Mouse (Mus musculus) mouse trophoblast stem cell (cell line): Measurements from ENCODE around the gene Fam71e1.

Experiments used
- in situ Hi-C, 2 experiments: fragments of 300-500 bp; cut with MseI, MboI; formaldehyde crosslinking; loops; 2 replicates in 1 of 2; 3 replicates in 1 of 2; pipeline ENCODE4 v1.15.1; 2025

The Fam71e1 gene

DNA sequence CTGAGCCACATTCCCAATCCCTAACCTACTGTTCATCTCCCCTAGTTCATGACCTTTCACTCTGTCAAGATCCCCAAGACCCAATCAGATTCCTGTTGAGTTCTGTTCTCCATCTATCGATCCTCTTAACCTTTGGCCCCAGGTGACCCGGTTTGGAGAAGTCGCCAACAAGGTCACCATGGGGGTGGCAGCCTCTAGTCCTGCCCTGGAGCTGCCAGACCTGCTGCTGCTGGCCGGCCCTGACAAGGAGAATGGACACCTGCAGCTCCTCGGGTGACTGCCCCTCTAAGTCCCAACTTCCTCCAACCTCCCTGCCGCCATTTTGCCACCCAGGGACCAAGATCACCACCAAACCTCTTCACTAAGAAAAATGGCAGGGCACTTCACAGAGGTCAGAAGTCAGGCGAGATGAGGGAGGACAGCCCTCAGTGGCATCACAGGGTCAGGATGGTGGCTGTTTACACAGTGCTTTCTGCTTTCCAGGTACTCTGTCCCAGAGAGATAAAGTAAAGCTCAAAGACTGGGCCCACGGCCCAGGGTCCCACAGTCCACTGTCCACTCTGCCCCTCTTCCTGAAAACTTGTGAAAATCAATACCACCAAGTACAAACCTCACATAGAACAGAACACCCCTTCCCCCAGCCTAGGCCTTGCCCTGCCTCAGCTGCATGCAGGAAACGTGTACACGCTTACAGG lies 1.1 kb downstream of the Fam71e1 start:
- in situ Hi-C loops: no loop called here

DNA sequence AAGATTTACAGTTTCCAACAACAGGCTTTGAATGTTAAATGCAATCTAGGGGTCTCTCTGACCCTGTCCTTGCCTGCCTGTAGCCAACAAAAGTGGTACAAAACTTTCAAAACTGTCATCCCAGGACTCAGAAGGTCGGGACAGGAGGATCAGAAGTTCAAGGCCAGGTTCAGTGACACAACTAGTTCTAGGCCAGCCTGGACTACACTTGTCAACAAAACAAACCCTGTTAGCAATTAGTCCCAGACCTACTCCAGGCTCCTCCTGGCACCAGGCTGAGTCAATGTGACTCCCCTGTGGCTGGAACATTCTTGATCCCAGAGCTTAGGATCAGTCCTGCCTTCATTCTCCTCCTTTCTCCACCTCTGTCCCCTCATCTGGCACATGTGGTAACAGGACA lies 2.5 kb downstream of the Fam71e1 start:
- in situ Hi-C loops: no loop called here

DNA sequence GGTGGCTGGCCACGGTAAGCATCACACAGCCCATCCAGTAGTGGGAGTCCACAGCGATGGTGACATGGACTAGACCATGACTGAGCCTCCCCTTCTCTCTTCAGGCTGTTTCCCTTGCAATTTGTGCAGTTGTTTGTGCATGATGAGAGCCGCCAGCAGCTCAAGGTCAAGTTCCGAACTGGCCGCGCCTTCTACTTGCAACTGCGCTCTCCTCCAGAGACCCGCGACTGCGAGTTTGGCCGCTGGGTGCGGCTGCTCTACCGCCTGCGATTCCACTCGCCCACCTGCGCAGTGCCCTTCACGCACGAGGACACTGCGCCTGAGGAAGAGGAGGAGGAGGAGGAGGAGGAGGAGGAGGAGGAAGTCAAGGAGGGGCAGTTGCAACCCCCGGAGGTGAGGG lies 3.7 kb downstream of the Fam71e1 start:
- in situ Hi-C loops: no loop called here

DNA sequence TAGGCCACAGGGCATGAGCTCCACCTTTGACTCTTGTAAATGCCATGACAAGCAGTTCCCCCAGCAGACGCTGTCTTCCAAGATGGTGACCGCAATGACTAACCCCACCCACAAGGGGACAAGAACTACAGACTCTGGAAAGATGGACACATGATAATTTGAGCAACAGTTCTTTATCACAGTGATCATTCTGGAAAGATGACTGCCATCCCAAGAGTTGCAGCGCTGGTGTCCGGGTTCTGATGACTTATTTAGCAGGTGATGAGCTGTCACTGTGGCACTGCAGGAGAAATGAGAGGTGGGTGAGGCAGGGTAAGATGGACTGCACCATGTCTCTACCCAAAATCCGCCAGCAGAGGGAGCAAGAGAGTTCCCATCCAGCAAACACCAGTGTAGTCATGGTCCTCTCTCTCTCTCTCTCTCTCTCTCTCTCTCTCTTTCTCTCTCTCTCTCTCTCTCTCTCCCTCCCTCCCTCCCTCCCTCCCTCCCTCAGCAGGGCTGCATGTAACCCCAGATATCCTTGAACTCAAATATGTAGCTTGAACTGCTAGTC lies 5.3 kb downstream of the Fam71e1 start:
- in situ Hi-C loops: no loop called here

DNA sequence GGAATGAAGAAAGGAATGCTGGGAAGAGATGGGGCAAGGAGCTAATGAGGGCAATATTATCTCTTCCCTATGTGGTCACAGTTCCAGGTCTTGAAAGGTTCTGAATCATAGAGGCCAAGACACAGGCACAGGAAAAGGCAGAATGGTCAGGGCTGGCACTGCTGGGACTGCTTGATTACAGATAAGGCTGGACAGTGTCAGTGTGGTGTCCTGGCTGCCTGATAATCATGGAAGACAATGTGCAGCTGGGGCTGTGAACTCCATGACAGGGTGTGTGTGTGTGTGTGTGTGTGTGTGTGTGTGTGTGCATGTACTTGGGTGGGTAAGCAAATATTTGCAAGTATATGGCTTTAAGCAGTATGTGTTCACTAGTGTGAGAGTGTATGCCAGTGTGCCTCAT lies 11.1 kb downstream of the Fam71e1 start:
- in situ Hi-C loops: no loop called here

DNA sequence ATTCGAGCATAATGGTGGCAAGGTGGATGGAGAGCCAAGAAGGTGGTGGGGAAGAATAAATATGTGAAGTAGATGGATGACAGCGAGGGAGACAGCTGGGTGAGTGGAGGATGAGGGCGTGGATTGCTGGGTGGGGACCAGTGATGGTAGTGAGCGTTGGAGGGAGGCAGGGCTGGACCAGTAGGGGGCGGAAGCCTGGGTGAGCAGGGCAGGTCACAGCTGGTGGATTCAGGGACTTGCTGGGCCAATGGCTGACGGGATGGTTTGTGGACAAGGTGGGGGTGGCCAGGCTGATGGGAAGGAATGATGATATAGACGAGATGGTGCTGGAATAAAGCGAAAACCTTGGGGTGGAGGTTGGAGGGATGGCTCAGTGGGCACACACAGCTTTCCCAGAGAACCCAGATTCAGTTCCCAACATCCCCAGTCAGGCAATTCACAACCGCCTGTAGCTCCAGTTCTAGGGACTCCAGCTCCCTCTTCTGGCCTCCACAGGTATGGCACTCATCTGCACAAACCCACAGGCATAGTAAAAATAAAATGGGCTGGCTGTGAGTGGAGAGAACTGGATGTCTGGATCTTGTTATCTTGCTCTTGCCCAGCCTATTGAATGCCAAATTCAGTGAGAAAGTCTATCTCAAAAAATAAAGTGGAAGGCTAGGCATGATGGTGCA lies 23.0 kb downstream of the Fam71e1 start:
- in situ Hi-C loops: no loop called here

DNA sequence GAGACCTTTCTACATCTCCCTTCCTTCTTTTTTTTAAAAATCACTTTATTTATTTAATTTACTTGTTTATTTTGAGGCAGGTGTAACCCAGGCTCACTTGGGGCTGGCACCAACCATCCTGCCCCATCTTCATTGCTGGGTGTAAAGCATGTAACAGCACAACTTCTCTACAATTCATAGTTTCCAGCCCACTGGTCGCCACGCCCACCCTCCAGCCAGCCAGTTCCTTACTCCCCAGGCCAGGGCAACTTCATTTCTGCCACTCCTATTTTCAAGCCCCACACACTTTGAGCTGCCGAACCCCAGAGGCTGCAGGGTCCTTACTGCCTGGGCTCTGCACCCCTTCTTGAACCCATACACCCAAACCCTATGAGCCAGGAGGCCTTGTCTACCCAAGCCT lies 24.6 kb downstream of the Fam71e1 start:
- in situ Hi-C loops: no loop called here

DNA sequence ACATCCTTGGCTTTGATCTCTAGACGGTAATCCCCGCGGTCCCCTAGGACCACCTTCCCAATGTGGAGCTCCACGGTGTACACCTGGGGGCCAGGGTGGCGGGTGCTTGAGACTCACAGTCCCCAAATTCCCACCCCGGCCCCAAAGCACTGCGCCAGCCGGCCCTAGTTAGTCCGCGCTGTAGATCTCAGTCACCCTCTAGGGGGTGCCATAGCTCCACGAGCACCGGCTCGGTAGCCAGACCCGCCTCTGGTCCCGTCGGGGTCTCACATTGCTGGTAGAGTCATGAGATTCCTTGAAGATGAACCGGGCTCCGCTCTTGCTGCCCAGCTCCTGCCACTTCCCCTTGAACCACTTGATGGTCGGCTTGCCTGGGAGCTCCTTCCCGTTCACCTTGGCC lies 25.3 kb downstream of the Fam71e1 start:
- in situ Hi-C loops: no loop called here

DNA sequence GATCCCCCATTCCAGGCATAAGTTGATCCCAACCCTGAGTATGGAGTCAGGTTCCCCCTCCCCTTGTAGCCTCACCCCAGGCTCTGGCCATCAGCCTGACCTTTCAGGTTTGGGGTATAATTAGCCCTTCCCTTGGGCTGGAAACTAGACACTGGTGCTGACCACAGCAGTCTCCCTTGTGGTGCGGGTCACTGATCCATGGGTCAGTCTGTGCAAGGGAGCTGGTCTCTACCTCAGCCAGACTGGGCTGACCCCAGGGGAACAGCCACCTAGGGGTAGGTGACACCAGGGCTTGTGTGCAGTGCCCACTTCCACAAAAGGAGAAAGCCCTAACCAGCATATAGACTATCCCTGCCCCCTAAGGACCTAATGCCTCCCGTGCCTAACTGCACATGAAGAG lies 26.7 kb downstream of the Fam71e1 start:
- in situ Hi-C loops: no loop called here

DNA sequence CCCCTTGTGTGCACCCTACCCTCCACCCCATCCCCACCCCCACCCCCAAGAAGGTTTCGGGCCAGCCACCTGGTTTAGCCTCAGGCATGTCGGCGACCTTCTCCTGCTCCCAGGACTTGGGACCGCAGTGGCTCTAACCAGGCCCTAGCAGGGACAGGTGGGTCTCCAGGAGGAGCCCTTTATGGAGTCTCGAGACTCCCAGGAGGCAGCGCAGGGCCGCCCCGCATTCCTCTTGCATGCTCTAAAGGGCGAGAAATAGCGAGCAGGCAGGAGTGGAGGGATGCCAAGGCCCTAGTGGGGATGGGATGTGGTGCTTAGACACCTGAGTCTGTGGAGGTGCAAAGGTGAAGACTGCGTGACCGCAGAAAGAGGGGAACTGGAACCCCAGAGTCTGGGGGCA lies 28.1 kb downstream of the Fam71e1 start, which contains the start of gene Mybpc2:
TSS of gene Mybpc2 (minus strand) at position 155 of the 400 bp plus-strand sequence.
- in situ Hi-C loops: no loop called here

DNA sequence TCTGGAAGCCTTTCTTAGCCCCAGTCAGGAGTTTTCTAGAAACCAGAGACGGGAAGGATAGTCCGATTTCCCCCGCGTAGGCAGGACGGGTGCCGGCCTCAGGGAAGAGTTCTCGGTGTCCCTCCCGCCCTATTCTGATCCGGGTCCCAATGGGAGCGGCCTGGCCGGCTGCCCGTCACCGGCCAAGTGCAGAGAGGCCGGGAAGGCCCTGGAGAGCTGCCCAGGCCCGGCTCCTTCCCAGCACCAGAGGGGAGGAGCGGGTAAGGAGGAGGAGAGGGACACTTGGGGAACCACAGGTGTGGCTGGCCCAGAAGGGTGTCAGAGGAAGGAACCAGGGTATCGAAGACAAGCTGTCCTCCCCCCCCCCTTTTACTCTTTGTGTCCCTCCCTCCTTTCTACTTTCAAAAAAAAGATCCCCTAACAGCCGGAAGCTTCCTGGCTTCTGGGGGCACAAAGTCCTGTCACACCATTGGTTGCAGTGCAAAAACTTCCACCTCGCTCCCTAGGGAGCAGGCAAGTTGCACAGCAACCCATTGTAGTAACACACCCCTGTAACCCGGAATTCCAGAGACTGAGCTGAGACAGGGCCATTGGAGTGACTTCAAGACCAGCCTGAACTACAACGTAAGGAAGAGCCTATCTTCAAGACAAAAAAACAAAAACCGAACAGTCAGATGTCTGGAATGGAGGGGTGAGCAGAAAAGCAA lies 28.9 kb downstream of the Fam71e1 start:
- in situ Hi-C loops: loop anchor here in 1 of 2 experiments (5.0 kb wide), 1 partner anchor 37 kb away; no protein-coding TSS in a partner anchor

DNA sequence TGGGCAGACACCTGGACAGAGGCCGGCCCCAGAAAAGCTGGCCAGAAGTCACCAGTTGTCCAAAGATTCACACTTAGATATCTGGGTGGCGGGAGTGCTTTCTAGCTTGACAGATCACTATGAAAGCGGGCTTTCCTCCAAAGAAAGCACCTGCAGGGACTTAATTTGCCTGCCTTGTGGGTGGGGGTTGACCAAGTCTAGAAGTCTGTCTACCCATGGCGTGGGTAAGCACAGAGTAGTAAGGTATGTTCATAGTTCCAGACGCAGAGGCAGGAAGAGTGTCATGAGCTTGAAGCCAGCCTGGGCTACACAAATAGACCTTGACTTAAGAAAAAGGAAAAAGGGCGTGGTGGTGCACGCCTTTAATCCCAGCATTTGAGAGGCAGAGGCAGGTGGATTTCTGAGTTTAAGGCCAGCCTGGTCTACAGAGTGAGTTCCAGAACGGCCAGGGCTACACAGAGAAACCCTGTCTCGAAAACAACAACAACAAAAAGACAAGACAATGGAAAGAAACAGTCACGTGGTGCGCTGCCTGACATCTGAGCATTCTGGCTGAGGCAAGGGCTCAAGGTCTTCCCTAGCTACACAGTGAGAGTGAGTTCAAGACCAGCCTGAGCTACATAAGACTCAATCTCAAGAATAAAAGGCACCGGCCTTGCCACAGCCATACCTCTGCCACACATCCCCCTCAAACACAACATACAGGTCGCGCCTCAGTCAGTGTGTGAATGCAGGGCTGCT lies 30.2 kb downstream of the Fam71e1 start:
- in situ Hi-C loops: loop anchor here in 1 of 2 experiments (5.0 kb wide), 1 partner anchor 36 kb away; no protein-coding TSS in a partner anchor

DNA sequence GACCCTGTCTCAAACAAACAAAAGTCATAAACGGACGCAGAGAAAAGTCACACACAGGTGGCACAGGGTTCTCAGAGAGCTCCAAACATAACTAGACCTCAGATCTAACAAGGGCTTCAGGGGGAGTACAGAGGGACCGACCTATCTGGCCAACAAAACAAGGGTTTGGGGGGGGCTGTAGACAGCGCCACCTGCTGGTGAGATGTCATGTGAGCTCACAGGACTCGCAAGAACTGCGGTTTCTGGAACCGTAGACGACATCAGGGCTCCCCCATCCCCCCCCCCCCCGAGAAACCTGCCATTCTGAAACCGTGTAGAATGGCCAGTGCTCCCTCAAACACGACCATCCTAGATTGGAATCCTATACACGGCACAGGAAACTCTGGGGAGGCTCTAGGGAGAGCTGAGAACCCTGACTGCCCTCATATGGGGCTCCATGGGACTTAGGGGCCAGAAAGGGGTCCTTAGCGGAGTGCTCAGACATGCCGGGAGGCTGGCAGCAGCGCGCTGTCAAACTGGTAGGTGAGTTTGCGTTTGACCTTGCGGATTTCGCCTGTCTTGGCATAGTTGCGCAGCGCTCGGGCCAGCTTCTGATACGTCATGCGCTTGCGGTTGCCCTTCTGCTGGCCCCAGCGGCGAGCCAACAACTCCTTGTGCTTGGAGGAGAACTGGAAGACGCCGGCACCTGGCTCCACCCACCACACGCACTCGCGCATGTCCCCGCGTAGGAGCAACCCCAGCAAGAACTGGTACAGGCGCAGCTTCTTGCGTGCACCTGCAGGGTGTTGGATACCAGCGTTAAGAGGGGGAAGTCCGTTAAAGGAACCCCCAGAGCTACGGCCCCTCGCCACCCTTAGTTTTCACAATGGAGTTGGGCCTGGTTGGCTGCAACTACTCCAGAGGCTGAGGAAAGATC lies 31.4 kb downstream of the Fam71e1 start:
- in situ Hi-C loops: loop anchor here in 1 of 2 experiments (5.0 kb wide), 1 partner anchor 35 kb away; no protein-coding TSS in a partner anchor

DNA sequence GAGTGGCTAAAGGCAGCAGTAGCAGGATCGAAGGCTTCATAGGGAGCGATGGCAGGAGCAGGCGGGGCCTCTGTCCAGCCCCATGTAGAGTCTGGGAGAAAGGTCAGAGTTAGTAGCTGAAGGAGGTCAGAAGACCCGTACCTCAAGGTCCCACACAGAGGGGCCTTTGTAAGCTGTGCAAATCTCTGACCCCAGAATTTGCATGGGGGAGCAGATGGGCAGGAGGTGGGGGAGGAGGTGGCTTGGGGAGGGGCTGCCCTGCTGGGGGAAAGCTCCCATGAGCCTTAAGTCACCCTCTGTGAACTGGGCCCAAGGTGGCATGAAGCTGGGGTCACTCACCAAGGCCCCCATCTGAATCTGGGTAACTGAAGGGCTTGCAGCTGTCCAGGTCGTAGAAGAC lies 33.1 kb downstream of the Fam71e1 start:
- in situ Hi-C loops: loop anchor here in 1 of 2 experiments (5.0 kb wide), 1 partner anchor 33 kb away; no protein-coding TSS in a partner anchor

DNA sequence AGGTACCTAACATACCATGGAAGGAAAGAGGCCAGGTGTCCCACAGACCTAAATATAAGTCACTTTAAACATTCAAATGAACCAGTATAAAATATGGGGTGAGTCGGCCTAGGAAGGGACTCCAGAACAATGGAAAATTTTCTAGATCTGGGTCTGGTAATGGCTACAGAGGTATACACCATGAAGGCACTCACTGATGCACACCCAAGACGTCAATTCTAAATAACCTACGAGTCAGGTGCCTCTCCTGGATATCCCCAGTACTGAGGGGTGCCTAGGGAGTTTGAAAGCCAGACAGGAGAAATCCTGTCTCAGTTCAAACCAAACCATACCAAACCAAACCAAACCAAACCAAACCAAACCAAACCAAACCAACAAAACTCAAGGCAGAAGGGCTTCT lies 34.1 kb downstream of the Fam71e1 start:
- in situ Hi-C loops: no loop called here

DNA sequence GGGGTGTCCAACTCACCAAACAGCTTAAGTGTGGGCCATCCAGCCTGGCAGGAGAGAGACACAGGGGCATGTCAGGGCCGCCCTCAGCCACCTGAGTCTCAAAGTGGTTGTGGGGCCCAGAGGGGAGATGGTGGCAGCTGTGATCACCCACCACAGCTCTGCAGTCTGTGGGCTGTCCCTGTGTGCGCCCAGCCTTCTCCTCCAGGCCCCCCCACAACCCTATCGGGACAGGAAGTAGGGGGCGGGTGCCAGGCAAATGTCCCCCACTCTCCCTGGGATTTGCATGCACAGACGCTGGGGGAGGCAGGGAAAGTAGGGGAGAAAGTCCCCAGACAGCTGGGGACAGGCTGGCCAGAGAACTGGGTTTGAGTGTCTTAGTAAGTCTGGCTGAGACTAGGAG lies 34.8 kb downstream of the Fam71e1 start:
- in situ Hi-C loops: no loop called here

DNA sequence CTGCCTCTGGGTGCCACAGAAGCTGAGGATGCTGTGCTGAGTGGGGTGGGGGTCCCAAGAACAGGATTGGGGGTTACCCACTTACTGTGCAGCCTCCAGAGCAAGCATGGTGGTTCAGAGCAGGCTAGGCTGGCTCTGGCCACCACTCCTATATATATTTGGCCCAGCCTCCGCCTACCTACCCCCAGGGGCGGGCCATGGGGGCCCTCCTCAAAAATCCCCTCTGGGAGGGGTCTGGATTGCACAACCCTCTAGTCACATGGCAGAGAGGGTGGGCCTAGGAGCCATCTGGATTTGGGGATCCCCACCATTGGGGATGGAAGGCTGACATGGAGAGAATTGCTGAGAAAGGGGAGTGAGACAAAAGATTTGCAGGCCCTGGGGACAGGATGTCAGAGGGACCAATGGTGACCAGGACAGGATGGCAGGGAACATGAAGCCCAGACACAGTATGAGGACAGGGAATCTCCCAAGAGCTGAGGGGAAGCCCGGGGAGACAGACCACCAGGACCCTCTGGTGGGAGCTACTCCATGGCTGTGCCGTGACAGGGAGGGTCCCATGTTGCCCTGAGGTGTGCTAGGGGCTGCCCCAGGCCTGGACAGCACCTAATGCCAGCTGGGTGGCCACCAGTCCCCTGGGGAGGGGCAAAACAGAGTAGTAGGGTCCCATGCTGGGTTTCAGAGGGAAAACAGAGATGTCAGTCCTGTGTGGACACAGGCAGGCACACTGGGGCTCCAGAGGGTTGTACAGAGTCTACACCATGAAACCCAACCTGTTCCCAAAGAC lies 35.8 kb downstream of the Fam71e1 start, which contains the start of gene Spib:
TSS of gene Spib (minus strand) at position 126 of the 787 bp plus-strand sequence.
- in situ Hi-C loops: no loop called here

DNA sequence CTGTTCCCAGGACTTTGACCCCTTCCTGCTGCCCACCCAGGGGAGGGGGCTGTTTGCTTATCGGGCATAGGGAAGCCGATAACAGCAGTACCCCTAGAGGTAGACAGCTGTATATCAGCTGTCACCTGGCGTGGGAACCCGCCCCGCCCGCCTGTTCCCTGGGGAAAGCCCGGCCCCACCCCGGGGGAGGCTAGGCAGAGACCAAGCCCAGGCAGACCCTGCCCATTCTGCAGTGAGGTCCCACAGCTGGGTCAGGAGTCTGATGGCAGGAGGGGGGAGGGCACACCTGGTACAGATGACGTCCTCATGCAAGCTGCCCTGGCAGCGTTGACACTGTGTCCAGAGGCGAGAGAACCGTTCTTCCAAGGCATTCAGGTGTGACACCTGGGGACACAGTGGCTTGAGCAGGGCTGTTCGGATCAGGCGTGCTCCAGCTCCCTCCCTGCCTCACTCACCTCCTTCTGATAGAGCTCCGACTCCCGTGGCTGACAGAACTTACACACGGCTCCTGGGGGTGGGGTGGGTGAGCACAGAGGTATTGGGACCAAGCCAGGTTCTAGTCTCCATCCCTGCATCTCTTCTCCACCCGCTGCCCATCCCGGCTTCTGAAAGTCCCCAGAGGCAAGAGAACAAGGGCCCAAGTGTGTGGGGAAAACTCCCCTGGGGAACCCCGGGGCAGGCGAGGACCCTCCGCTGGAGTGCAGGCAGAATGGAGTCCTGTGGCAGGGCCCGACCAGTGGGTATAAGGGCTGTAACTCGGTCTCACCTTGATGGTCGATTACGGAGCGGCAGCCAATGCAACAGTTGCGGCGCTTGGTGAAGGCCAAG lies 36.8 kb downstream of the Fam71e1 start:
- in situ Hi-C loops: no loop called here

DNA sequence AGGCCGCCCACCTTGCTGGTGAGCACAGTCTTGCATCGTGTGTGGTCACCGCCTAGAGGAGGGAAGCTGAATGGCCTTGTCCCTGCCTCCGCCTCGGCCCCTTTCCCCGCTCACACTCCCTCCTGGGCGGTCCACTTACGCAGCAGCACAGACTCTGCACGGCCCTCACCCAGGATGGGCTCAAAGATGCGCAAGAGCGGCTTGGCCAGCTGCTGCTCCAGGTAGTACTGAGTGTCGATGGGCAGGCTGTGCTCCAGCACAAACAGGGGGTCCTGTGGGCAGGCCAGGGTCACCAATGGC lies 37.3 kb downstream of the Fam71e1 start:
- in situ Hi-C loops: no loop called here
